25 mouse cellular contexts compared by ENCODE assay signal in the genomic region with DNA sequence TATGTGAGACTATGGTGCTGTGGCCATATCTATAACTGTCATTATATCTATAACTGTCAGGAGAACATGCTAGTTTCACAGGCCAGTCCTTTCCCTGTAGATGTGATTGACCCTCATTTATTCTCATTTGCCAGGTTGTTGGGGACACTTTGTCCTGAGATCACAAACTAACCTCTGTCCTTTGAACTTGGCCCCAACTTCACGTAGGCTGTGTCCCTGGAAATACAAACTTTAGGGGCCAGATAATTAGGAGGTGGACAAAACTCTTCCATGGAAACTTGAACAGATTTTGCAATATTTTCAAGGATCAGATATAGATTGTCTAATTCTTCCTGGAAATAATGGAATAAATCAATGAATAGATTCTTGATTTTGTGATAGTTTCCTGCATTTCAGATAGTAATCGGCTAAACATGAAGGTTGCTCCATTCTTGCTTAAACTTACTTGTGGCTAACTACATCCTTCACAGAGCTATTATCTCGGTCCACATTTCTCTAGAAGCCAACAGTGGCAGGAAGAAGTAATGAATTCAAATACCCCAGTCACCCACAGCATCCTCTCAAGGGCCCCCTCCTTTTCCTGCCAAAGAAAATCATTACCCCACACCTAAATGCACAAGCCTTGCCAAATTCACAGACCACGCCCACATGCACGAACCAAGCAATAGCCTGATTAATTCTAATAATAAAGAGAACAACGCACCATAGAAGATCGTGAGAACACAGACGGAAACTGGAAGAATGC. TPM values are rescaled to one million over a fixed set of nuclear protein-coding genes. Genes with fewer than 3 reads are reported as not detected.
DNase-seq lines count a peak whose midpoint lies in the region; ATAC-seq and TF ChIP-seq lines count a peak whose summit lies in the region.
"Had no signal": no experiment of that assay in that cellular context is flagged by ENCODE, and none has a peak within 500 bp of the region (broad histone marks: within the 10 kb centered on the region; RNA-seq: fewer than 3 reads in every experiment).

No protein-coding gene starts in this region.

- peak overlapping the region; percentile 85 for H3K27ac ChIP-seq in liver, adult 2 months (replicated peaks; ENCODE audit: insufficient read depth, low read depth, low read length)
- no peak overlapping the region for H3K27ac ChIP-seq in heart, embryonic 11.5 days (ENCODE audit: low read depth, low read length)
- H3K27ac ChIP-seq: embryonic facial prominence, embryonic 10.5 days; forebrain, embryonic 15.5 days; heart, embryonic 10.5 days; heart, embryonic 15.5 days; hindbrain, embryonic 10.5 days; hindbrain, embryonic 14.5 days; intestine, embryonic 15.5 days had no signal

- H3K4me2 ChIP-seq in heart, embryonic 11.5 days, result no peak overlapping the region
- H3K4me2 ChIP-seq: forebrain, embryonic 15.5 days; heart, embryonic 15.5 days; hindbrain, embryonic 14.5 days; intestine, embryonic 15.5 days had no signal

- H3K27me3 ChIP-seq in liver, adult 2 months (ENCODE audit: control insufficient read depth, insufficient read depth, low read length), result no peaks in the 10 kb centered on the region
- no peaks in the 10 kb centered on the region for H3K27me3 ChIP-seq in heart, embryonic 11.5 days (ENCODE audit: control insufficient read depth, insufficient read depth, low read length)
- H3K27me3 ChIP-seq: forebrain, embryonic 15.5 days; heart, embryonic 15.5 days; intestine, embryonic 15.5 days had no signal

- TF ChIP-seq POLR2A in liver, adult 2 months (IDR thresholded peaks at IDR 0.05; ENCODE audit: extremely low read depth, insufficient read depth, low read length), result no peak

- peaks cover 42% of the 10 kb centered on the region for H3K4me1 ChIP-seq in liver, adult 2 months (ENCODE audit: control insufficient read depth, insufficient read depth, low read length)
- H3K4me1 ChIP-seq in heart, embryonic 11.5 days (ENCODE audit: control insufficient read depth, insufficient read depth, low read length), result no peaks in the 10 kb centered on the region
- H3K4me1 ChIP-seq: embryonic facial prominence, embryonic 10.5 days; forebrain, embryonic 15.5 days; heart, embryonic 10.5 days; heart, embryonic 15.5 days; hindbrain, embryonic 10.5 days; intestine, embryonic 15.5 days had no signal

- peak; percentile 64 for ATAC-seq in common myeloid progenitor, adult 5-6 weeks (replicated peaks; ENCODE audit: low read depth, poor library complexity, severe bottlenecking)
- peak; percentile 61 for ATAC-seq in megakaryocyte, adult 5-6 weeks (ENCODE audit: poor library complexity, severe bottlenecking)
- ATAC-seq in heart, embryonic 11.5 days (replicated peaks; ENCODE audit: insufficient number of reproducible peaks, low FRiP score, low TSS enrichment), result no peak
- ATAC-seq: forebrain, embryonic 15.5 days; intestine, embryonic 15.5 days had no signal

- H3K9ac ChIP-seq in liver, adult 2 months (ENCODE audit: low read depth, low read length), result peak overlapping the region; percentile 51; the same call in 1 of the 2 replicates
- H3K9ac ChIP-seq in heart, embryonic 11.5 days (ENCODE audit: low read depth, low read length), result no peak overlapping the region
- H3K9ac ChIP-seq: forebrain, embryonic 15.5 days; heart, embryonic 15.5 days; hindbrain, embryonic 14.5 days; intestine, embryonic 15.5 days had no signal

- no peak overlapping the region for H3K4me3 ChIP-seq in liver, adult 2 months (ENCODE audit: insufficient read depth, low read depth, low read length)
- no peak overlapping the region for H3K4me3 ChIP-seq in heart, embryonic 11.5 days (ENCODE audit: low read depth, low read length)
- H3K4me3 ChIP-seq: embryonic facial prominence, embryonic 10.5 days; erythroblast, embryonic 14.5 days; forebrain, embryonic 15.5 days; heart, embryonic 10.5 days; heart, embryonic 15.5 days; hindbrain, embryonic 10.5 days; intestine, embryonic 15.5 days had no signal

- peak; percentile 97 for DNase-seq in liver, adult 2 months (ENCODE audit: extremely low read depth, low read depth, low spot score)
- no peak for DNase-seq in liver
- no peak for DNase-seq in layer of hippocampus, adult 9-10 months (ENCODE audit: low spot score)
- DNase-seq in cerebellum, postnatal 25 days, result no peak
- DNase-seq: adrenal gland, postnatal 10 days; cerebellum, adult 11-12 months; cerebellum, adult 9-10 months; cerebellum, postnatal 36 days; gastrocnemius, postnatal 36 days; heart, adult 18-20 months; heart, postnatal 14 days had no signal

- H3K79me2 ChIP-seq in liver, adult 2 months (ENCODE audit: control insufficient read depth, insufficient read depth, low read length), result no peaks in the 10 kb centered on the region; the same call in 1 of the 2 replicates

- H3K9me3 ChIP-seq in heart, embryonic 11.5 days (replicated peaks; ENCODE audit: control insufficient read depth, low read length), result no peaks in the 10 kb centered on the region
- H3K9me3 ChIP-seq: embryonic facial prominence, embryonic 10.5 days; forebrain, embryonic 15.5 days; heart, embryonic 10.5 days; heart, embryonic 15.5 days; hindbrain, embryonic 10.5 days; intestine, embryonic 15.5 days had no signal

- TF ChIP-seq CTCF in liver, adult 2 months (IDR thresholded peaks at IDR 0.05; ENCODE audit: low read depth, low read length), result no peak

- H3K36me3 ChIP-seq in liver, adult 2 months (ENCODE audit: control insufficient read depth, insufficient read depth, low read length), result peaks cover 50% of the 10 kb centered on the region
- H3K36me3 ChIP-seq in heart, embryonic 11.5 days (ENCODE audit: control insufficient read depth, insufficient read depth, low read length), result no peaks in the 10 kb centered on the region
- H3K36me3 ChIP-seq: embryonic facial prominence, embryonic 10.5 days; forebrain, embryonic 15.5 days; heart, embryonic 10.5 days; heart, embryonic 15.5 days; hindbrain, embryonic 10.5 days; intestine, embryonic 15.5 days had no signal

- 18% methylated on average over 8 of the region's 8 CpGs for WGBS in liver, adult 2 months
- 78% methylated on average over 8 of the region's 8 CpGs for WGBS in heart, embryonic 11.5 days (ENCODE audit: insufficient replicate concordance)

RNA-seq across cellular contexts. Expression of gene Hao1, which starts 9.7 kb away (rescaled TPM):
- 153 and 201 TPM in 2 replicates for total RNA-seq in liver, adult 2 months (2014; rRNA removed)
- 45.1 and 45.9 TPM in 2 replicates for polyA plus RNA-seq in liver, adult 2 months (2012; rRNA removed)
- not detected in 2 replicates for total RNA-seq in common myeloid progenitor, adult 5-6 weeks (2017)
- total RNA-seq in megakaryocyte, adult 5-6 weeks (2015), result not detected in 2 replicates
- not detected in 2 replicates for total RNA-seq in megakaryocyte, adult 5-6 weeks (2017)
- polyA plus RNA-seq in heart, embryonic 11.5 days (2014; fragmentation: Nextera tagmentation; extraction: Ambion mirVana), result not detected in 2 replicates
- total RNA-seq: ES-E14; gastrocnemius, adult 8-10 months; gastrocnemius, postnatal 36 days; heart, adult 18-20 months; heart, postnatal 14 days had no signal
- polyA plus RNA-seq: embryonic facial prominence, embryonic 10.5 days; embryonic facial prominence, embryonic 14.5 days; erythroblast, embryonic 14.5 days; heart, embryonic 10.5 days; heart, embryonic 15.5 days; hindbrain, embryonic 10.5 days; hindbrain, embryonic 14.5 days; intestine, embryonic 15.5 days had no signal

Comparison
In these comparisons a context has a peak if more than half of its experiments do, and no peak if none do; other contexts are left out.
1. RNA of gene Hao1, which starts 9.7 kb away (total RNA-seq): 153 to 201 TPM in liver, adult 2 months; not detected in common myeloid progenitor, adult 5-6 weeks and not detected in megakaryocyte, adult 5-6 weeks; every median in the first group is over 100 times any median in the second.